Mouse (Mus musculus) embryo, embryonic 9.5 days (tissue): ENCODE data around the gene Pkdrej.
"Not testable (repeated sequence)": the region's sequence is repeated elsewhere in the genome, so short reads cannot be mapped to it uniquely, and the experiment has no call there.

Source experiments
- DNase-seq: peaks from one replicate; pipeline ENCODE4 v3.0.0-alpha.2; 2017; ENCODE audit errors: extremely low spot score

Gene Pkdrej

GRCm38 (mm10) chr15:85810462-85810805 is 11.1 kb downstream of the Pkdrej start:
- DNase-seq: no peak

GRCm38 (mm10) chr15:85809091-85809490 is 12.4 kb downstream of the Pkdrej start:
- DNase-seq: no peak

GRCm38 (mm10) chr15:85808434-85808833 is 13.1 kb downstream of the Pkdrej start:
- no peak for DNase-seq

GRCm38 (mm10) chr15:85808031-85808430 is 13.5 kb downstream of the Pkdrej start:
- no peak for DNase-seq

GRCm38 (mm10) chr15:85807404-85807803 is 14.1 kb downstream of the Pkdrej start:
- DNase-seq: no peak

- no peak for DNase-seq
Observed at GRCm38 (mm10) chr15:85806886-85807285, 14.6 kb downstream of the Pkdrej start.

- no peak for DNase-seq
Observed at GRCm38 (mm10) chr15:85802931-85803330, 18.6 kb downstream of the Pkdrej start.

- DNase-seq: no peak
Observed at GRCm38 (mm10) chr15:85798676-85799075, 22.9 kb downstream of the Pkdrej start.

- no peak for DNase-seq
Observed at GRCm38 (mm10) chr15:85795516-85795915, 26.0 kb downstream of the Pkdrej start.

GRCm38 (mm10) chr15:85792819-85793218 is 28.7 kb downstream of the Pkdrej start:
- no peak for DNase-seq

GRCm38 (mm10) chr15:85791449-85791848 is 30.1 kb downstream of the Pkdrej start:
- DNase-seq: no peak

- DNase-seq: no peak
Observed at GRCm38 (mm10) chr15:85788633-85789032, 32.9 kb downstream of the Pkdrej start.

GRCm38 (mm10) chr15:85788051-85788450 is 33.5 kb downstream of the Pkdrej start:
- DNase-seq: no peak

GRCm38 (mm10) chr15:85787482-85787881 is 34.1 kb downstream of the Pkdrej start:
- DNase-seq: no peak

- DNase-seq: no peak
Observed at GRCm38 (mm10) chr15:85786711-85787110, 34.8 kb downstream of the Pkdrej start.

- DNase-seq: no peak
Observed at GRCm38 (mm10) chr15:85784341-85784740, 37.2 kb downstream of the Pkdrej start.

GRCm38 (mm10) chr15:85783146-85783545 is 38.4 kb downstream of the Pkdrej start:
- DNase-seq: no peak

- DNase-seq: not testable (repeated sequence)
Observed at GRCm38 (mm10) chr15:85778891-85779290, 42.6 kb downstream of the Pkdrej start.

- no peak for DNase-seq
Observed at GRCm38 (mm10) chr15:85776771-85777170, 44.8 kb downstream of the Pkdrej start.

GRCm38 (mm10) chr15:85776241-85776640 is 45.3 kb downstream of the Pkdrej start:
- DNase-seq: no peak

GRCm38 (mm10) chr15:85775001-85775400 is 46.5 kb downstream of the Pkdrej start:
- no peak for DNase-seq

- no peak for DNase-seq
Observed at GRCm38 (mm10) chr15:85774419-85774818, 47.1 kb downstream of the Pkdrej start.

- no peak for DNase-seq
Observed at GRCm38 (mm10) chr15:85772146-85772740, 49.3 kb downstream of the Pkdrej start.
